Mouse (Mus musculus): ENCODE measurements around the gene Tmprss2. TPM values are rescaled to one million over a fixed set of nuclear protein-coding genes. Genes with fewer than 3 reads are reported as not detected.

Gene Tmprss2
- not detected in 4 replicates for total RNA-seq (2023)

DNA sequence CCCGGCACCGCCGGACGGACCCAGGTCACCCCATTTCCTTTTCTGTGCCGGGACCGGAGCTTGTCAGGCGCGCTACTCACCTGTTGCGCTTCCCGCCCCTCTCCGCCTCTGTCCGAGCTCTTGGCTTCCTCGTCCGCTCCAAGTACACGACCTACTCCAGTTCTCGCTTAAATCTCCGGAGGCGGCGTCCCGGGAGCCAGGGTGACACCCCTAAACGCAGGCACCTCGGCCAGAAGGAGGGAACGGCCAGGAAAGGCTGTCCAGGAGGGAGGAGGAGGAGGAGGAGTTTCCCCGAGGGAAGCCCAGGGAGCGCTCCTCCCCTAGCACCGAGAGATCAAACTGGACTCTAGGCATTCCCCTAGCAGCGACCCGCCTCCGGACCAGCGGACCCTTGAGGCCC lies at the start of gene Tmprss2:
Gene Tmprss2, minus strand, starts transcription at position 257 of the 400 bp plus-strand sequence.

Other genes with a start within 250 kb of the Tmprss2 start
- gene Mx1, start 148.3 kb downstream of the Tmprss2 start, total RNA-seq (2023), result 26.3 to 38.1 TPM (median 32.3 TPM) in 4 replicates
- not detected in 4 replicates for gene Fam3b, start 96.4 kb downstream of the Tmprss2 start, total RNA-seq (2023)
- 0.53 to 0.69 TPM (median 0.64 TPM) in 3 of 4 replicates, not detected in the other for gene Ripk4, start 152.6 kb upstream of the Tmprss2 start, total RNA-seq (2023)
- gene Prdm15, start 240.7 kb upstream of the Tmprss2 start, total RNA-seq (2023), result 25.9 to 34.2 TPM (median 30.2 TPM) in 4 replicates

Measured in B cell, adult 62 days (primary cell).